Mouse (Mus musculus): ENCODE results near the gene Gk2. TPM values are rescaled to one million over a fixed set of nuclear protein-coding genes. Genes with fewer than 3 reads are reported as not detected.

Gk2 gene
- total RNA-seq (2021) = not detected
- long read RNA-seq, experiment 1 = 0 reads
- long read RNA-seq, experiment 2 = 0 reads

DNA sequence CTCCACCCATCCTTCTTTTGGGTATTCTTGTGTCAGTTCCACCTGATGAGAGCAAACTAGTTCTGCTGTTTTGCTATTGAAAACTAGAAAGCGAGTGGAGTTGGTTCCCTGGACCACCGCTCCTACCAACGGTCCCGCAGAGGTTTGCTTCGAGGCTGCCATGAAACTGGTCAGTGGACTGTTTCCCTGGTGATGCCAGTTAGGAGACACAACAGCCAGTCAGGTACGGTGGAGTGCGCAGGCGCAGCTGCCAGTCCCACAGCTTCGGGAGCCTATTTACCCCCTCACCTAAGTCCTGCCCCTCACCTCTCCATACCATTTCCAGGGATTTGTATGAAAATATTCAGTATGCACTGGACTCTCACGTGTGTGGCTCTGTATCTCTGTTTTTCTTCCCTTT is at the start of gene Gk2:
Gk2 (minus strand) TSS at position 206 of the 400 bp plus-strand sequence.
- DNase-seq = no peak
- intact Hi-C loops (cut with DNase I) = no loop called here

DNA sequence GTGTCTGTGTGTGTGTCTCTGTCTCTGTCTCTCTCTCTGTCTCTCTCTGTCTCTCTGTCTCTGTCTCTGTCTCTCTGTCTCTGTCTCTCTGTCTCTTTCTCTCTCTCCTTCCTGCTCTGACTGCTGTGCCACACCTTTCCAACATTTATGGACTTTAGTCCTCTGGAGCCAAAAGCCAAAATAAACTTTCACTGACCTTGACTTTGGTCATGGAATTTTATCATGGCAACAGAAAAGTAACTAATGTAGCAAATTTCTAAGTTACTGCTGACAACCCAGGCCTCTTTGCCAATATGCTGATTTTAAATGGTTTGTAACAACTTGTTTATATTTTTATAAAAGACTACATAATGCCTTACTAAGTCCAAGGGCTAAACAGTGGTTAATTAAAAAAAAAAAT is 41.2 kb upstream of the Gk2 start:
- no peak for DNase-seq
- intact Hi-C loops (cut with DNase I) = no loop called here

DNA sequence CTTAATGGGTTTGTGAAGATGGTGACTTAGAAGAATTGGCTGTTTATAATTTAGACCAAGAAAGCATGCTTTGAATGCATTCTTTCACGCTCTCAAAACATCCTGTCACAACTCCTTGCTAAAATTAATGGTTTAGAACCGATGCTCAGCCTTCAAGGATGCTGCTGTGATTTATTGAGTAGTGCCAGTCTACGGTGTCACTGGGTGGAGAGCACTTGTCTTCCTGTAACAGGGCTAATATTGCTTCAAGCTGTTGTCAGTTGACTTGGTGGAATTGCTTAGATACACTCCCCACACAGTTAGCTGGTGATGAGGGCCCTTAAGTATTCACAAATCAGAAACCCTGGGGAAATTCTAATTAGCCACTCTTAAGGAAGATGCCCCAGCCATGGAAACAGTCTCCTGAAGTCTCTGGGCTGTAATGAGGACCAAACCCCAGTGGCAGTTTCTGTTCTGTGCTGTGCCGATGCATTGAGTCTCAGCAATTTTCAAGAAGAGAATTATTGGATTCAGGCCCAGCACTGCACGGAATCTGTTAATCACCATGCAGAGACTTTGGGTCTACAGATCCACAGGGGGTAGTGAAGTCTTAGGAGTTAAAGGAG is 38.8 kb upstream of the Gk2 start:
- no peak for DNase-seq
- intact Hi-C loops (cut with DNase I) = no loop called here

DNA sequence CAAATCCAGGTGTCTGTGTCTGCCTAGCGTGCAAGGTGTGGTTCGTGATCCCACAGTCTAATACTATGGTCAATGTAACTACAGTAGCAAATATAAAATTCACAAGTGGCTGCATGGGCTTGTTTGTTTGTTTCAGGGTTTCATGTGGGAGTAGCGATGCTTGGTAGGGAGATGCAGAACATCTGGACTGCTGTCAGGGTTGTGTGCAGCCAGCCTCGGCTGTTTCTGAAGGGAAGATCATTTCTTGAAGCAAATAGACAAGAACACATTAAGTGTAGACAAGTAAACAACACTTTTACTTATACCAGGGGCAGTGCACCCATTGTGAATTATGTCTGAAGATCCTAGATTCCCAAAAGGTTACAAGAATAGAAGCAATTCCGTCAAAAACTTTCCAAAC is 36.6 kb upstream of the Gk2 start:
- DNase-seq = no peak
- intact Hi-C loops (cut with DNase I) = no loop called here

DNA sequence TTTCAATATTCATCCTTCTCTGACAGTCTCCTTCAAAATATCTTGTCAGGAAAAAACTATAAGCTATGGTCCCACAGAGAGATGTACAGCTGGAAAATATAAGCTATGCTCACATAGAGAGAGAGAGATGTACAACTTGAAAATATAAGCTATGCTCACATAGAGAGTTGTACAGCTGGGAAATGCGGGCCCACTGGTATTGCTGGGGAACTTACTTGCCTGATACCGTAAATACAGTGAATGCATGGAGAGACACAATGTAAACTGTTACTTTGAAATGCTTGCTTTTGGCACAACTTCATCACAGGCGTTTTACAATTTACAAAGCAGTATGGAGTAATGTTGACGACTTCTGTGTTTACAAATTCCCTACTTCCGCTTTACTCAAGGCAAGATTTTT is 29.3 kb upstream of the Gk2 start:
- DNase-seq = no peak
- intact Hi-C loops (cut with DNase I) = no loop called here

DNA sequence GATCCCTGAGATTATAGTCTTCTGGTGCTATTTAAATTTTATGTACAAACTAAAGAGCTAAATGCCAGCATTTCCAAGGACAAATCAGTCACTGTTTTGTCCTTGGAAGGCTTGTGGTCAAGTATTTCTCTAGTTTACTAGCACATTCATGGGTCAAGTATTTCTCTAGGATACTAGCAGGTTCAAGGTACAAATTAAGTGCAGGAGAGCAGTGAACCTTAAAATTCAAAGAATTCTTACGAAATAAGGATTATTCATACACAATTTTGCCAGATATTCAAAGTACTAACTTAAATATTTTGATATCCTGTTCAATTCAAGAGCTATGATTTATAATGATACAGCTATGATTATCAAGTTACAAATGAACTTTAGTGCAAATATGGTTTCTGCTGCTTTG is 23.2 kb upstream of the Gk2 start:
- intact Hi-C loops (cut with DNase I) = no loop called here

DNA sequence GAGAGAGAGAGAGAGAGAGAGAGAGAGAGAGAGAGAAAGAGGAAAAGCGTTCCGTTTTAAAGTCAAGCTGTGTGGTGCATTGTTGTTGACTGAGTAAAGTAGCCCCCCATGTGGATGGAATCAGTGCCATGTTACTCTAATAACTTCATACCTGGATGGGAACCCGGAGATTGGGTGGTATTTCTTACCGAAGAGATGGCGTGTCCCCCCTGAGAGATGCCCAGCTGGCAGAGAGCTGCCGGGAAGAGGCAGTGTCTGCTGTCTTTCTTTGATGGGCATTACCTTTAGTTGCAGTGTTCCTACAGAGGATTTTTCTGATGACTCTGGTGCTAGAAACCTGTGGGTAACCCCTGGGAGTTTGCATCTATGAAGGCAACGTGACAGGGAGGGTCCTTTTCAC is 10.4 kb upstream of the Gk2 start:
- intact Hi-C loops (cut with DNase I) = no loop called here
- no peak for DNase-seq

More for the DNA sequence above, 23.2 kb upstream of the Gk2 start:
- DNase-seq = no peak

DNA sequence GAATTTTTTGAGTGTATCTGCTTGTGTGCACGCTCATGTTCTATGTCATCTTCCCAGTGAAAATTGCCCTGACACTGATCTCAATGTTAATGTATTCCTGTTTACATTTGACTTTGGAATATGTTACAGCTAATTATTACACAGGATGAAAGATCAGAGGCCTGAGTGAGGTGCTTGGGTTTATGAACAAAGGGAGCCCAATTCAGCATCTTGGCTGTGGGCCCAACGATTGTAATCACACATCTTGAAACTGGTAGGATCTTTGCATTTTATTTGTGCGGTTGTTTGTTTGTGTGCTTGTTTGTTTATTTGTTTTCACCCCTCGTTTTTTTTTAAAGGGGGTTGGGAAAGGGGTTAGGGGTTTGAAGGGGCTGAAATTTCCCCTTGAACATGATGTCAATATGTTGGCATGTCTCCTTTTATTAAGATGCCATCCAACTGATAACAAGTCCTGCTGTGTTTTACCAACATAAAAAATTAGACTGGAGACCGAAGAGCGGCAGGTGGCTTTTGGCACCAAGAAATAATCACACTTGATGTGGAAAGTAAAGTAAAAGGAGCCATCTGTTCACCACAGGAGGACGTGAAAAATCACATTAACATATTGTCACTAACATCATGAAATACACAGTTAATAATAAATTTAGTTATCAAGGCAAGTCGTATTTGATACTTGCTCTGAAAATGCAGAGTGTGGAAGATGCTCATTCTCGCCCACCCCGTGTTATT is 9.8 kb upstream of the Gk2 start:
- no peak for DNase-seq
- intact Hi-C loops (cut with DNase I) = no loop called here

DNA sequence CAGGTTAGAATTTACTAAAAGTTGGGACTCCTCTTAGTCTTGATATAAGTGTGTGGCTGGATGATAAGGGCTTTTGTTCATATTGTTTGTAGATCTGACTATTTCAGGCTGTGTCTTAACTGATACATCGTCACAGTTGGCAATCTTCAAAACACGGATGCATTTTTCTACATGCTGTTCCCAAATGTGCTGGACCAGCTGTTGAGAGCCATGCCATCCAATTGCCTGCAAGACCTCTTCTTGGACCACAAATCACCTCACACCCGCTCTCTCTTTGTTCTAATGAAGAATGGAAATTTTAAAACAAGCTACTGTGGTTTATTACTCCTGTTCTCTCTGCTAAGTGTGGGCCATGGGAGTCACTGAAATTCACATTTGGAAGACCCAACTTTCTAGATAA is 9.1 kb upstream of the Gk2 start:
- intact Hi-C loops (cut with DNase I) = no loop called here
- DNase-seq = no peak

DNA sequence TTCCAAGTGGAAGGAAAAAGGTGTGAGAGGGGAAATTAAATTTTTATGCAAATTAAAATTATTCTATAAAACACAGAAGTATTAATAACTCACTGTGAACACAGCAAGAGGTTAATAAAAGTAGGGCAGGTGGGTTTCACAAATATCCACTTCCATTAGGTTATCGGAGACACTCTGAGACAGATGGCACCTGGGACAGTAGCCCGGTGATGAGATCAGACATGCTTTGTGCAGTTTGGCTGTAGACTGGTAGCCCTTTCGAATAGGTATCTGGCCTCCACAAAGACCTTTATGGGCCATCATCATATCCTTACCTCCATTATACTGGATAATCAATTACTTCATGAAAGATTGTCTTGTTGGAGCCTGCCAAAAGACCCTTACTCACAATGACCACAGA is 6.0 kb upstream of the Gk2 start:
- DNase-seq = no peak
- intact Hi-C loops (cut with DNase I) = no loop called here

DNA sequence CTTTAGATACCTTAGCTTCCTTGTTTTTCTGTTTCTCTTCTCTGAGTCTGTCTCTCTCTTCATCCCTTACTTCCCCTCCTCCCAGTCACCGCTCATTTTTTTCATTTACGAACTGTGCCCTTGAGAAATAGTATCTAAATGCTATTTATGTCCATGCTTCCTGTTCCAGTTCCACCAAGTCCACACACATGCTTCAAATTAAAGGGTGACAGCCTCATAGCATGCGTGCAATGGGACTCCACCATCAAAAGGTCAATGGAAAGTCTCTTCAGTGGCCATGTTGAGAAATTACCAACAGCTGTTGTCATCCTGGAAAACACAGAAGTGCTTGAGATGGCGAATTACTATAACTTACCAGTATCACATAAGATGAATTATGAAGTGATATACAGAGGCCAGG is 5.4 kb downstream of the Gk2 start:
- no peak for DNase-seq
- intact Hi-C loops (cut with DNase I) = no loop called here

DNA sequence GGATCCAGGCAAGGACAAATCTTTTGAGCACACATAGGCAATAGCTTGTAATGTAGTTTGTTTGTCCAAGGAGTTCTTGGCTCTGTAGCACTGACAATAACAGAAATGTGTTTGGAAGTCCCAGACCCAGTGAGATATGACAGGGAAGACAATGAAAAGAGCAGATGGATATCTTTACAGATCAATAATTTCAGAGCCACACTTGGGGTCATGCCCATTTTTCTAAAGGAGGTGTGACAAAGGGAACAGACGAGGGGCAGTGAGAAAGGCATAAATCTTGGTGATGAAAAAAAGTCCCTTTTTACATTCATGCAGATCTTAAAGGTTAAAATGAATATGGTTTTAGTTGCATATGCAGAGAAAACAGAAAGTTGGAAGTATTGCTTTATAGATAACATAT is 12.6 kb downstream of the Gk2 start:
- intact Hi-C loops (cut with DNase I) = no loop called here
- DNase-seq = no peak

DNA sequence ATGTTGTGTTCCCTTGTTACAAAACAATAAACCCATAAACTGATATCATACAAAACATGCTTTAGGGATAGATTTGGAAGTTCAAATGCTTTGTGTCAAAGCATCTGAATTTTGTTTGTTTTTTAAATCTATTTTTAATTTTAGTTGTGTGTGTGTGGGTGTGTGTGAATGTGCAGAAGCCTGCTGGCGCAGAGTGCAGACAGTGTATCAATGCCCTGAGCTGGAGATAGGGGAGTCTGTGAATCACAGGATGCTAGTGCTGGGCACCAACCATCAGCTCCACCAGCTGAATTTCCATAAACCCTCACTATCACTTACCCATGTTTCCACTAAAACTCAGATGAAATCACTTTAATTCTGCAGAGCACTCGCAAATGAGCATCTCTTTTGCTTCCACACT is 24.3 kb downstream of the Gk2 start:
- intact Hi-C loops (cut with DNase I) = no loop called here
- no peak for DNase-seq

DNA sequence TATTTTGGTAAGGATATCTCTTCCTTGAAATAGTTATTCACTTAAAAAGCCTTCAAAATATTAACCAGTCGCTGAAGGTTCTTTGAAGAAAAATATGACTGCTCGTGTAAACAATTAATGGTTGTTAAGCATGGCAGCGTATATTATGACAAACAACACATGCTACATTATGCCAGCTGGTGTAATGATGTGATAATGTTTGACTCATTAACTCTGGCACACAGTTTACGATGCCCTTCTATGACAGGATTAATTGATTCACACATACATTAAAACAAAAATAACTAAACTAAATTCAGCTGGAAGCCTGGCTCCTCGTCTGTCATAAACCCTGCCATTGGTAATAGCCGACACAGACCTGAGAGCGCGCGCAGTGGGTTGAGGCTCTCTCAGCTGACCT is 26.8 kb downstream of the Gk2 start:
- no peak for DNase-seq
- intact Hi-C loops (cut with DNase I) = no loop called here

DNA sequence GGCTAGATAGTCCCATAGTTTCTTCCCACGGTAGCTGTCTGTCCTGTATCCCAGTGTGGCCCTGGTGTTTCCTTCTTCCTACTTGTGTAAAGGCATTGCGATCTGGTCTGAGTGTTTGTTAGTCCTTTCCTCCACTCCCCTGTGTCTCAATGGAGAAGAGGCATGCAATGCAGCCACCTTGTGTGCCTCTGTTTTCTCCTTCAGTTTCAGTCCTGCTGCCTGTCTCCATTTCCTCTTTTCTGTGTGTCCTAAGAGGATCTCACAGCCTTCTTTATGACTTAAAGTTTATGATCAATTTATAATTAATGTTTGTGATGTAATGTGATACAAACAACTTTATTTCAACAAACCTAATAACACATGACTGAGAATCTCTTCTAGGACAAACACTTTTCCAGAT is 35.2 kb downstream of the Gk2 start:
- intact Hi-C loops (cut with DNase I) = no loop called here

DNA sequence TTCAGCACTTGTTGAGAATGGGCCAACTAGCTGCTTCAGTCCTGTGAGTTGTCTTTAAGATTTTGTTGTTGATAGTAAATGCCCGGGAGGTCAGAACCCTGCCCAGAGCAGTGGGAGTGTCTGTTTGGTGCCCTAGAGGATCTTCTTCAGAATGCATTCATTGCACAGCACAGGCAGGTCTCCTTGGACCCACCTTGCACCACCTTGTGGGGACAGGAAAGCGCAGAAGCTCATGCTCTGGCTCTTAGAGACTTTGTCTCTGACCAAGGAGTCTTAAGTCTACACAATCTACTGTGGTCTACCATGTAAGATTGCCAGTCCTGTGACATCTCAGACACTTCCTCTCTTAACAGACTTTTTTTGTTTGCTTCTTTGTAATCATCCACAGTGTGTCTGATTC is 39.6 kb downstream of the Gk2 start:
- DNase-seq = no peak

More for the DNA sequence above, 35.2 kb downstream of the Gk2 start:
- no peak for DNase-seq

DNA sequence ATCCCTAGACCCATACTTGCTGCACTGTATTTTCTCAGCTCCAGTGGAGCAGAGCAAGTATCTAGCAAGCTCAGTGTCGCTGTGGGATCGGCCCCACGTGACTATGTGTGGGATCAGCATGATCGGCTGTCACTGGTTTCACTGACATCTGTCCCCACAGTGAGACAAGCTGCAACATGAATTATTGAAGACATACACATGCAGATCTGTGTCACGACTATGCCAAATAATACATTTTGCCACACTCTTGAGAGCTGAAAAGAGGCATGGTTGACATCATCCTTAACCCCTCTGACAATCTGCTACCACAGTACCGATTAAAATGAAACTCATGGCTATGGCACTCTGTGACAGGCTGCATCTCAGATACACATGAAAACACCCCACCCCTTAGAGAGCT is 41.0 kb downstream of the Gk2 start:
- intact Hi-C loops (cut with DNase I) = no loop called here

More for the DNA sequence above, 39.6 kb downstream of the Gk2 start:
- intact Hi-C loops (cut with DNase I) = no loop called here

DNA sequence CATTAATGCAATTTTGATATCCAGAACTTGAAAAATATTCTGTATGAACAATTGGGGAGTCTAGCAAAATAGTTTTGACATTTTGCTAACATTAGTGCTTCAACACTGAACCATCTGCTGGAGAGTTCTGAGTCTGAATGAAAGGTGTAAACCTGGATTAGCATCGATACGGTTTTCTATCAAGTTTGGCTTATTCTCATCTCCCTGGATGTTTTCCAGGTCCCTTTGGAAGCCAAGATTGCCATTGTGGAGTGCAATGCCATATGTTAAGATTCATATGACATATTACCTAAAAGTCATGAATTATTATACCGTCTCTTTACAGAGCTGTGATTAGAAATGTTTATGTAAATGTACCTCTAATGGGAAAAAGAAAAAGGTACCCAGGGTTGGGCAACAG is 43.1 kb downstream of the Gk2 start:
- intact Hi-C loops (cut with DNase I) = no loop called here
- no peak for DNase-seq

More for the DNA sequence above, 41.0 kb downstream of the Gk2 start:
- no peak for DNase-seq

DNA sequence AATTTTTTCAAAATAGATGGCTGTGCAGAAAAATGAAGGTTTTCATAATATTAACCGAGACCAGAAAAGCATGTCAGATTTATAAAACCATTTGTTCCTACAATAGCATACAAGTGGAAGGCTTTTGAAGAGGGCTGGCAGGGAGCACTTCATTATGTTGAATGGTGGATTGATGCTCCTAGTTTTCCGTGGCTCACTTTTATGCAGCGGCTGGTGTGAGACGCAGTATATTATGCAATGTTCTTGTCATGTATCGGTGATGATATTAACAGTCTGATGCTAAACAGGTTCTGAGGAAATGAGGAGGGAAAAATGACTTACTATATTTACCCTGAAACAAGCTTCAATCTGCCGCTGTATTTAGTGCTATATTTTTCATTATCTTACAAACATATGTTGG is 46.6 kb downstream of the Gk2 start:
- intact Hi-C loops (cut with DNase I) = no loop called here
- DNase-seq = no peak

DNA sequence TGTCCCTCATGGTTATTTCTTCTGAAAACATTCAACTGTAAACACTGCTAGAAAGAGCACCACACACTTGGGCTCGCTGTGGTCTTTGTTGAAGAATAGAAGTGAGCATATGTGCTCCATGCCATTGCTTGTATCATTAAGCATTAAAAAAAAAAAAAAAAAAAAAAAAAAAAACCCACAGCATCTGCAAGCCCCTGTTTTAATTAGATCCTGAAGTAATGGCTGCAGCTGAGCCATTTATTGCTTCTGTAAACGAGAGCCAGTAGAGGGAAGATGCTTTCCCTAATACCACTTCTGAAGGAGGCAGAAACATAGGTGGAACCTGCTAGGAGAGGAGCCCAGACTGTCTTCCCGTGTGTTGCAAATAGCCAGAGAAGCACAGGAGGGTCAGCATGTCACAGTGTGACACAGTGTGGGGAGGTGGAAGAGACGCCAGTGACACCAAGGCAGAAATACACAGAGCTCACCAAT is 47.6 kb downstream of the Gk2 start:
- intact Hi-C loops (cut with DNase I) = no loop called here
- no peak for DNase-seq
